Mouse (Mus musculus) cerebellum, postnatal 4 days (tissue): ENCODE data around the gene Evi2.
A peak's percentile ranks its signal among the peaks of the same experiment; 100 is the strongest.

Experiments
- DNase-seq, 2 experiments: peaks; one replicate each; pipeline ENCODE4 v3.0.0; 2022; ENCODE audit warnings: low spot score in 2 of 2, mixed read lengths in 1 of 2

Gene Evi2

GRCm38 (mm10) chr11:79530333-79530761, at the start of gene Evi2, which contains the start of gene Evi2a:
Gene Evi2 (minus strand): TSS chr11:79530589.
Gene Evi2a (minus strand): TSS chr11:79530609.
- DNase-seq = no peak

- DNase-seq = peak; percentile 57 to 82
Observed at GRCm38 (mm10) chr11:79577741-79578140, 47.4 kb upstream of the Evi2 start.

GRCm38 (mm10) chr11:79575383-79576073, 45.1 kb upstream of the Evi2 start:
- no peak for DNase-seq

GRCm38 (mm10) chr11:79573836-79574235, 43.4 kb upstream of the Evi2 start:
- DNase-seq = no peak

GRCm38 (mm10) chr11:79570319-79570718, 39.9 kb upstream of the Evi2 start:
- no peak for DNase-seq

- DNase-seq = no peak
Observed at GRCm38 (mm10) chr11:79568197-79568911, 38.0 kb upstream of the Evi2 start.

GRCm38 (mm10) chr11:79566947-79567346, 36.6 kb upstream of the Evi2 start:
- DNase-seq = no peak

GRCm38 (mm10) chr11:79563493-79563892, 33.1 kb upstream of the Evi2 start:
- no peak for DNase-seq

- DNase-seq = no peak
Observed at GRCm38 (mm10) chr11:79560536-79560935, 30.1 kb upstream of the Evi2 start.

- no peak for DNase-seq
Observed at GRCm38 (mm10) chr11:79552622-79553021, 22.2 kb upstream of the Evi2 start.

GRCm38 (mm10) chr11:79536293-79536692, 5.9 kb upstream of the Evi2 start:
- DNase-seq = no peak

- no peak for DNase-seq
Observed at GRCm38 (mm10) chr11:79535554-79535953, 5.2 kb upstream of the Evi2 start.

GRCm38 (mm10) chr11:79533950-79534690, 3.7 kb upstream of the Evi2 start:
- DNase-seq = peak in 1 of 2 experiments; percentile 15

- no peak for DNase-seq
Observed at GRCm38 (mm10) chr11:79533311-79533710, 2.9 kb upstream of the Evi2 start.

GRCm38 (mm10) chr11:79531485-79531884, 1.1 kb upstream of the Evi2 start:
- DNase-seq = no peak

- no peak for DNase-seq
Observed at GRCm38 (mm10) chr11:79530774-79531173, 385 bp upstream of the Evi2 start.

- no peak for DNase-seq
Observed at GRCm38 (mm10) chr11:79529736-79530135, 653 bp downstream of the Evi2 start.

GRCm38 (mm10) chr11:79529226-79529625, 1.2 kb downstream of the Evi2 start:
- no peak for DNase-seq

GRCm38 (mm10) chr11:79528601-79529000, 1.8 kb downstream of the Evi2 start:
- no peak for DNase-seq

- DNase-seq = no peak
Observed at GRCm38 (mm10) chr11:79527739-79528384, 2.5 kb downstream of the Evi2 start.

- DNase-seq = no peak
Observed at GRCm38 (mm10) chr11:79527015-79527738, 3.2 kb downstream of the Evi2 start.
